ENCODE assay signal across 20 mouse cellular contexts in the genomic region with DNA sequence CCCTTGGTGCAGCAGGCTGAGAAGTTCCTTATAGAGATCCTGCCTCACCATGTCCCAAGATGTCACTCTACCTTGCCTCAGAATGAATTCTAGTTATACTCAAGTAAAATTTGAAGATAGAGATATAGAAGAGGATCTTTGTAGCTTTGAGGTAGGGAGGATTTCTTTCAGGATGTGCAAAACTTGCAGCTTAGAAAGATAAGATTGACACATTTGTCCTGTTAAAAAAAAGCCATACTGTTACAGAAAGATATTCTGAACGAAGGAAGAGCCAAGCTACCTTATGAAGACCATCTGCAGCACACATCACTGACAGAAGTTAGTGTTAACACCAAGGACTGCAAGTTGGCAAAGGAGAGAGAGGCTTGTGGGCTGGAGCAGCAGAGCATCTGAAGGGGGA.
DNase-seq lines count a peak whose midpoint lies in the region; ATAC-seq and TF ChIP-seq lines count a peak whose summit lies in the region.
"Had no signal": no experiment of that assay in that cellular context is flagged by ENCODE, and none has a peak within 500 bp of the region (broad histone marks: within the 10 kb centered on the region; RNA-seq: fewer than 3 reads in every experiment).

No protein-coding gene starts in this region.

- no peaks in the 10 kb centered on the region for H3K36me3 ChIP-seq in forebrain, embryonic 13.5 days (ENCODE audit: poor library complexity, severe bottlenecking)
- no peaks in the 10 kb centered on the region for H3K36me3 ChIP-seq in forebrain, postnatal 0 days (ENCODE audit: insufficient read depth)
- H3K36me3 ChIP-seq: embryonic facial prominence, embryonic 12.5 days had no signal

- no peak overlapping the region for H3K27ac ChIP-seq in forebrain, embryonic 13.5 days
- H3K27ac ChIP-seq in forebrain, postnatal 0 days (ENCODE audit: low read depth, low read length): no peak overlapping the region
- peak overlapping the region; percentile 62; the same call in 1 of the 2 replicates for H3K27ac ChIP-seq in left cerebral cortex, adult 2 months
- peak overlapping the region; percentile 78 for H3K27ac ChIP-seq in cortical plate, adult 2 months (ENCODE audit: insufficient read depth, low read length)
- H3K27ac ChIP-seq: embryonic facial prominence, embryonic 10.5 days; embryonic facial prominence, embryonic 12.5 days had no signal

- no peak overlapping the region for H3K4me3 ChIP-seq in forebrain, embryonic 13.5 days
- H3K4me3 ChIP-seq in forebrain, postnatal 0 days (ENCODE audit: low read depth, low read length): no peak overlapping the region
- no peak overlapping the region for H3K4me3 ChIP-seq in left cerebral cortex, adult 2 months
- H3K4me3 ChIP-seq in cortical plate, adult 2 months (ENCODE audit: insufficient read depth, low read length): no peak overlapping the region
- H3K4me3 ChIP-seq: embryonic facial prominence, embryonic 10.5 days; embryonic facial prominence, embryonic 12.5 days had no signal

- no peaks in the 10 kb centered on the region for H3K4me1 ChIP-seq in forebrain, embryonic 13.5 days
- H3K4me1 ChIP-seq in forebrain, postnatal 0 days (ENCODE audit: insufficient read depth): no peaks in the 10 kb centered on the region
- H3K4me1 ChIP-seq in cortical plate, adult 2 months (ENCODE audit: control insufficient read depth, insufficient read depth, low read length): 0 out of 2 replicates have a peak, but pooled peaks cover 3% of the 10 kb centered on the region
- H3K4me1 ChIP-seq: embryonic facial prominence, embryonic 10.5 days; embryonic facial prominence, embryonic 12.5 days had no signal

- H3K9ac ChIP-seq in forebrain, embryonic 13.5 days: peak overlapping the region; percentile 8; the same call in 1 of the 2 replicates
- no peak overlapping the region for H3K9ac ChIP-seq in forebrain, postnatal 0 days
- H3K9ac ChIP-seq: embryonic facial prominence, embryonic 12.5 days had no signal

- ATAC-seq in forebrain, embryonic 13.5 days: no peak
- no peak for ATAC-seq in forebrain, postnatal 0 days
- ATAC-seq: activated CD4-positive, CD25-positive, alpha-beta regulatory T cell, adult 4 months; forebrain, embryonic 14.5 days; forebrain, embryonic 16.5 days; Patski had no signal

- no peak for DNase-seq in forebrain, postnatal 0 days
- DNase-seq in left cerebral cortex, adult 2 months (ENCODE audit: extremely low spot score in 1 of 2, low spot score in 2 of 2): no peak
- DNase-seq in left cerebral cortex, postnatal 4 days: no peak
- DNase-seq in thymus, postnatal 36 days: no peak
- DNase-seq in adrenal gland, postnatal 36 days: no peak
- DNase-seq: adrenal gland, adult 8-10 months; adrenal gland, postnatal 14 days; cerebellum, adult 11 months; cerebellum, adult 18-20 months; cerebellum, adult 9-10 months; cerebellum, postnatal 10 days; cerebellum, postnatal 25 days had no signal

- no peak overlapping the region for H3K4me2 ChIP-seq in forebrain, embryonic 13.5 days
- H3K4me2 ChIP-seq in forebrain, postnatal 0 days (ENCODE audit: low read depth): no peak overlapping the region
- H3K4me2 ChIP-seq: embryonic facial prominence, embryonic 12.5 days had no signal

- no peaks in the 10 kb centered on the region for H3K27me3 ChIP-seq in forebrain, embryonic 13.5 days
- H3K27me3 ChIP-seq in forebrain, postnatal 0 days (ENCODE audit: insufficient read depth, low read length): no peaks in the 10 kb centered on the region
- H3K27me3 ChIP-seq: embryonic facial prominence, embryonic 12.5 days; Patski had no signal

- intact Hi-C loops in left cerebral cortex, adult 2 months (cut with DNase I): no loop called here
- intact Hi-C loops in left cerebral cortex, postnatal 4 days (cut with DNase I): loop anchor here (10.0 kb wide), 1 partner anchor 244 kb away; no protein-coding TSS in a partner anchor

- 76% methylated on average over 1 of the region's 1 CpGs for WGBS in forebrain, embryonic 13.5 days
- 69% methylated on average over 1 of the region's 1 CpGs for WGBS in forebrain, postnatal 0 days

- TF ChIP-seq CTCF in forebrain, postnatal 0 days (IDR thresholded peaks at IDR 0.05; ENCODE audit: low read depth): no peak
- no peak for TF ChIP-seq CTCF in left cerebral cortex, adult 2 months (IDR thresholded peaks at IDR 0.05)
- TF ChIP-seq CTCF in cortical plate, adult 2 months (IDR thresholded peaks at IDR 0.05; ENCODE audit: extremely low read depth, insufficient read depth, low read length): no peak

- TF ChIP-seq POLR2A in cortical plate, adult 2 months (IDR thresholded peaks at IDR 0.05; ENCODE audit: extremely low read depth, insufficient read depth, low read length): no peak

- no peaks in the 10 kb centered on the region for H3K9me3 ChIP-seq in forebrain, embryonic 13.5 days (replicated peaks)
- no peaks in the 10 kb centered on the region for H3K9me3 ChIP-seq in forebrain, postnatal 0 days (ENCODE audit: low read length)
- H3K9me3 ChIP-seq: embryonic facial prominence, embryonic 10.5 days; embryonic facial prominence, embryonic 12.5 days had no signal

Comparison
In these comparisons a context has a peak if more than half of its experiments do, and no peak if none do; other contexts are left out.
1. H3K27ac ChIP-seq: peak in left cerebral cortex, adult 2 months (single experiment) and cortical plate, adult 2 months (single experiment); none in forebrain, embryonic 13.5 days (single experiment) and forebrain, postnatal 0 days (single experiment).